Mouse (Mus musculus) midbrain, embryonic 13.5 days (tissue): ENCODE results near the gene Fli1. TPM values are rescaled to one million over a fixed set of nuclear protein-coding genes. Genes with fewer than 3 reads are reported as not detected.

ENCODE experiments used
- ATAC-seq: fragments of 200-750 bp; cut with Nextera tagmentation; 2 replicates; pipeline ENCODE4 v1.8.0; 2017; ENCODE audit warnings: mild to moderate bottlenecking, moderate TSS enrichment, moderate library complexity
- H3K27ac ChIP-seq: fragments of 300-500 bp; sonication (generic); 2 replicates; pipeline ENCODE4 v1.5.1; 2015; ENCODE audit warnings: inconsistent platforms, mild to moderate bottlenecking, moderate library complexity
- H3K27me3 ChIP-seq: fragments of 300-500 bp; sonication (generic); 2 replicates; pipeline ENCODE4 v1.6.1; 2015; ENCODE audit warnings: mild to moderate bottlenecking, inconsistent platforms
- H3K36me3 ChIP-seq: fragments of 300-500 bp; sonication (generic); 2 replicates; pipeline ENCODE4 v1.6.1; 2015; ENCODE audit warnings: mild to moderate bottlenecking, inconsistent platforms
- H3K4me1 ChIP-seq: fragments of 300-500 bp; sonication (generic); replicated peaks from 2 replicates; pipeline ENCODE4 v1.6.1; 2015; ENCODE audit warnings: inconsistent platforms
- H3K4me2 ChIP-seq: fragments of 300-500 bp; sonication (generic); replicated peaks from 2 replicates; pipeline ENCODE4 v1.6.1; 2015; ENCODE audit warnings: moderate library complexity, mild to moderate bottlenecking, inconsistent platforms
- H3K4me3 ChIP-seq: fragments of 300-500 bp; sonication (generic); replicated peaks from 2 replicates; pipeline ENCODE4 v1.5.1; 2015; ENCODE audit warnings: mild to moderate bottlenecking, inconsistent platforms
- H3K9ac ChIP-seq: fragments of 300-500 bp; sonication (generic); replicated peaks from 2 replicates; pipeline ENCODE4 v1.6.1; 2015; ENCODE audit warnings: mild to moderate bottlenecking, inconsistent platforms
- H3K9me3 ChIP-seq: fragments of 300-500 bp; sonication (generic); 2 replicates; pipeline ENCODE4 v1.6.1; 2016; ENCODE audit warnings: mild to moderate bottlenecking, inconsistent platforms
- WGBS: fragments of 180-500 bp; shearing (Covaris S2); methylation state at CpG from one replicate; pipeline ENCODE4 v1.1.7; 2015; 5-methylcytosine and 5-hydroxymethylcytosine counted together
- polyA plus RNA-seq: library from polyadenylated mRNA; unstranded; fragments of >200 nt; fragmentation: Nextera tagmentation; extraction: Ambion mirVana; gene quantifications from 2 replicates; pipeline ENCODE4 v1.2.1, GENCODE M21; 2015

Gene Fli1
- polyA plus RNA-seq, 1 experiment from 2014 or later, result 7.1 TPM

DNA sequence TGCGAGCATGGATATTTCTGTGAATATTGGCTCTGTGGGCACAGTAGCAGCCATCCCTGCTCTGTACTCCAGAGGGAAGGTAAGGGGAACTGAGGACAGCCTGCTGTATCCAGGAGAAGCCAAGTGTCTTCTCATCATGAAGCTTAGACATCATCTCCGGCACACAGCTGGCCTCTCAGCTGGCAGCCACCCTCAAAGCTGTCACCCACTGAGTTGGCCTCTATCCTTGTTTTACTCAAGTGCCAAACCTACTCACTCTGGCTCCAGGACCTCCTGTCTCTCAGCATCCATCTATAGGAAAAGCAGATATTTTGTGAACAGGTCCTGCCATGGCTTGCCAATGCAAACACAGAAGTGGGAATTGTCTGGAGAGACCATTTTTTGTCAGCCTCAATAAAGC, 51.2 kb downstream of the Fli1 start:
- H3K4me3 ChIP-seq, result no peak overlapping the region
- no peak overlapping the region for H3K27ac ChIP-seq
- no peaks in the 10 kb centered on the region for H3K9me3 ChIP-seq
- H3K4me1 ChIP-seq, result peaks cover 11% of the 10 kb centered on the region; the same call in 1 of the 2 replicates
- WGBS, result 94% methylated on average over 2 of the region's 2 CpGs
- no peak overlapping the region for H3K4me2 ChIP-seq
- H3K36me3 ChIP-seq, result no peaks in the 10 kb centered on the region
- no peaks in the 10 kb centered on the region for H3K27me3 ChIP-seq
- ATAC-seq, result no peak
- no peak overlapping the region for H3K9ac ChIP-seq

DNA sequence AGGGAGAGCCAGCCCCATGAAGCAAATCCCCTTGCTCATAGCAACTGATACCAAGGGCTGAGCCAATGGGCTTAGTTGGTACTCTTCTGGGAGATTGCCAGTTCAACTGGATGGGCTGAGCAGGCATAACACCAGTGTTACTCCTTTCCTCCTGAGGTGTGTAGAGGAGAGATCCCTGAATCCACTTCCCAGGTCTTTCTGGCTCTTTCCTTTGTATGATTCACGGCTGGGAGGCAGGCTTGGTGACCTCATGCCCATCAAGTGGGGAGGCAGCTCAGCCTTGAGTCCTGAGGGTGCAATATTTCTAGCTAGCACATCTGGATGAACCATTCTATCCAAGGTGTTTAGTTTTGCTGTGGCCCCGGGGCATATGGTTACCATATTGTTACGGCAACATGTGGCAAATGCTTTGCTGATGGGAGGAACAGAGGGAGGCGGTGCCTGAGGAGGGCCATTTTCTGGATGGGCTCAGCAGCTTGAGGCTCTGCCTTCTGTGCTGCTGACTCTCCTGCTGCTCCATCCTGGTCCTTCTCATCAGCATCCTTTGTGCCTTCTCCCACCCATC, 52.8 kb downstream of the Fli1 start:
- Histone ChIP-seq H3K4me3 (no peak overlapping the region), H3K9ac (no peak overlapping the region), H3K4me1 (0 out of 2 replicates have a peak, but pooled peaks cover 2% of the 10 kb centered on the region), H3K27me3 (no peaks in the 10 kb centered on the region), H3K36me3 (no peaks in the 10 kb centered on the region), H3K27ac (no peak overlapping the region), H3K9me3 (no peaks in the 10 kb centered on the region), H3K4me2 (no peak overlapping the region)
- WGBS, result 91% methylated on average over 4 of the region's 4 CpGs
- ATAC-seq, result no peak

DNA sequence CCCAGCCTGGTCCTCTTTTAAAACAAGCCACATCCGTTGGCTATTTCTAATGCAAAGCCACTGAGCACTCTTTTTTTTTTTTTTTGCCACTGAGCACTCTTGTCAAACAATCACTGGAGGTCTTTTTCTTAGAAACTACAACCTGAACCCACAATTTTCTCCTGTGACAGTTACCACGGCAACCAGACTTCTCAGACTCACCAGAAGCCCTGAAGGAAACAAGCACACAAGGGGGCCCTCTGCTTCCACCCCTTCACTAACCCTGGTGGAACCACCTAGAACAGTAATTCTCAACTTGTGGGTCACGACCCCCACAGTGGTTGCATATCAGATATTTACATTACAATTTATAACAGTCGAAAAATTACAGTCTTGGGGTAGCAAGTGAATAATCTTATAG, 53.3 kb downstream of the Fli1 start:
- H3K4me3 ChIP-seq, result no peak overlapping the region
- 64% methylated on average over 4 of the region's 4 CpGs for WGBS
- no peak overlapping the region for H3K9ac ChIP-seq
- no peaks in the 10 kb centered on the region for H3K36me3 ChIP-seq
- no peak for ATAC-seq
- no peak overlapping the region for H3K27ac ChIP-seq
- no peak overlapping the region for H3K4me2 ChIP-seq
- H3K9me3 ChIP-seq, result no peaks in the 10 kb centered on the region
- no peaks in the 10 kb centered on the region for H3K27me3 ChIP-seq
- no peaks in the 10 kb centered on the region for H3K4me1 ChIP-seq

DNA sequence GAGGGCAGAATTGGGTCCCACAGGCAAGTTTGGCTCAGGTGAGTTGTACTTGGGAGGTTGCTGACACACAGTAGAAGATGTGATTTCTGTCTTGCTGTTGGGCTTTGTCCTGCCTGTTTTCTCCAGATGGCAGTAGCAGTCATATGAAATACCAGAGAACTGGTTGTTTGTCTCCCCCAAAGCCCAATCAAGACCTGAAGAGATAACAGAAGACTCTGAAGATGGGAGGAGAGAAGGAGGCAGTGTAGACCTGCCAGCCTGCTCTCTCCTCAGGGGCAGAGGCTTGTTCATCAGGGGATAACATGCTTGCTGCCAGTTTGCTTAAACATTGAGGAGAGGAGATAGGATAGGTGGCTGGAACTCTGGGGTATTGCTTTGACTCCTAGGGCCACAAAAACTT, 54.0 kb downstream of the Fli1 start:
- Histone ChIP-seq H3K9ac (no peak overlapping the region), H3K4me2 (no peak overlapping the region), H3K36me3 (no peaks in the 10 kb centered on the region), H3K9me3 (no peaks in the 10 kb centered on the region), H3K4me3 (no peak overlapping the region), H3K27ac (no peak overlapping the region), H3K27me3 (no peaks in the 10 kb centered on the region), H3K4me1 (no peaks in the 10 kb centered on the region)
- ATAC-seq, result no peak

DNA sequence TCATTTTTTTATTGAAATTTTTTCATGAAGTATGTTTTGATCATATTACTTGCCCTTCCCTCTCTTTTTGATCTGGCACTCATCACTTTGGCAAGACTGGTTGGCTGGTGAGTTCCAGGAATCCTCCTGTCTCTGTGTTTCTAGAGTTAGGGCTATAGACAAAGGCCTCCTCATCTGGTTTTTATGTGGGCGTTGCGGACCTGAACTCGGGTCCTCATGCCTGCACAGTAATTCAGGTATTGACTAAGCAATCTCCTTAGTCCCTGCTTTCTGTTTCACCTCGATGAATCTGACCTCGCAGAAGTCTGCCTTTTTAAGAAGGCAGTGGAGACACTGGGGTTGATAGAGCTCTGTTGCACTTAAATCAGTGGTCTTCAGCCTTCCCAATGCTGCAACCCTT, 54.8 kb downstream of the Fli1 start:
- Histone ChIP-seq H3K27me3 (no peaks in the 10 kb centered on the region), H3K4me1 (no peaks in the 10 kb centered on the region), H3K4me2 (no peak overlapping the region), H3K4me3 (no peak overlapping the region), H3K36me3 (no peaks in the 10 kb centered on the region), H3K9me3 (no peaks in the 10 kb centered on the region), H3K27ac (no peak overlapping the region), H3K9ac (no peak overlapping the region)
- no peak for ATAC-seq
- 92% methylated on average over 5 of the region's 5 CpGs for WGBS

DNA sequence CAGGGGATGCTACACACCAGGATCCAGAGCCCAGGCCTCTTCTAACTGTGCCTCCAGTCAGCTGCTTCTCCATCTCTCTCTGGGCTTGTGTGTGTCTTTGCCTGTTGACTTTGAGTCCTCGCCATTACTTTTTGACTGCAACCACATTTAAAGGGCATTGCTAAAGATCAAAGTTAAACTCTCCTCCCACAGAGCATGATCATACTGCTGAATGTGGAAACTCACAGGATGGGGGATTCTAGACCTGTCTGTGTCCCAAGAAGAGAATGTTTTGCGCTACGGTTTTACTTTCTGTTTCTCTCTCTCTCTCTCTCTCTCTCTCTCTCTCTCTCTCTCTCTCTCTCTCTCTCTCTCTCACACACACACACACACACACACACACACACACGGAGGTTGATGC, 55.3 kb downstream of the Fli1 start:
- WGBS, result 86% methylated on average over 4 of the region's 4 CpGs
- no peaks in the 10 kb centered on the region for H3K36me3 ChIP-seq
- ATAC-seq, result no peak
- H3K9me3 ChIP-seq, result no peaks in the 10 kb centered on the region
- no peak overlapping the region for H3K27ac ChIP-seq
- H3K9ac ChIP-seq, result no peak overlapping the region
- H3K4me3 ChIP-seq, result no peak overlapping the region
- no peak overlapping the region for H3K4me2 ChIP-seq
- no peaks in the 10 kb centered on the region for H3K4me1 ChIP-seq
- no peaks in the 10 kb centered on the region for H3K27me3 ChIP-seq

DNA sequence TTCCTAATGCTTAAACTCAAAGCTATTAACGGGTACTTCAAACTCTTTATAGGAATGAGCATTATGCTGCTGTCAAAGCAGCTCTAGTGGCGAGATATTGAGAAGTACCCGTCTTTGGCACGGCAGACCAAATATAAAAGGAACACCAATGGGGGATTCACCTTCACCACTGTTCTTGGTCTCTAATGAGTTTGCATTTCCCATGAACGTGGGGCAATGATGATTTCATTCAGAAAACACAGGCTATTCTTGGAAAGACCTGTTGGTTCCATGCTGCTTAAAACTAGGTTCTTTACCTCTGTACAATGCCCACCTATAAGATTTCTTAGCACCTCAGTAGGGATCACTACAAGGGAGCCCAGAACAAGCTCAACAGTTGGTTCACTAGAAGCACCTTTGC, 62.2 kb downstream of the Fli1 start:
- no peaks in the 10 kb centered on the region for H3K36me3 ChIP-seq
- no peak for ATAC-seq
- no peak overlapping the region for H3K27ac ChIP-seq
- no peaks in the 10 kb centered on the region for H3K9me3 ChIP-seq
- H3K9ac ChIP-seq, result no peak overlapping the region
- WGBS, result 80% methylated on average over 5 of the region's 5 CpGs
- peaks cover 8% of the 10 kb centered on the region for H3K4me1 ChIP-seq
- H3K4me3 ChIP-seq, result no peak overlapping the region
- 0 out of 2 replicates have a peak, but pooled peaks cover 3% of the 10 kb centered on the region for H3K27me3 ChIP-seq
- H3K4me2 ChIP-seq, result no peak overlapping the region

DNA sequence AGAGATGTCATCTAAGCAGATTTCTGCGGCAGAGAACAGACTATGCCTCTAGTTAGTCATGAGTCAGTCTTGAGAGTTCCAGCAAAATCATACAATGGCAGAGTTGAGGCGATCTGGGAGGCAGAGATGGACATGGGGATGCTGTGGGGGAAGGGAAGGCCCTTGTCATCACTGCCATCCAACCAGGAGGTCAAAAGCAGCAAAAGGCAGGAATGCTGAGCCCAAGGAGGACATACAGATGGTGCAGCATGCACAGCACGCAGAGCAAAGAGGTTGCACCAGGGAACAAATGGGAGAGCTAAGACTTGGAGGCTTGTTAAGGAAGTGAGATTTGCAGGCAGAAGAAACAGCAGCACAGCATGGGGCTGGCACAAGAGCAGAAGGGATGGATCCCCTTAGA, 63.9 kb downstream of the Fli1 start:
- no peak for ATAC-seq
- 76% methylated on average over 3 of the region's 3 CpGs for WGBS
- Histone ChIP-seq H3K4me1 (peaks cover 8% of the 10 kb centered on the region), H3K9ac (no peak overlapping the region), H3K27me3 (0 out of 2 replicates have a peak, but pooled peaks cover 3% of the 10 kb centered on the region), H3K4me2 (no peak overlapping the region), H3K9me3 (no peaks in the 10 kb centered on the region), H3K4me3 (no peak overlapping the region), H3K27ac (no peak overlapping the region), H3K36me3 (no peaks in the 10 kb centered on the region)

DNA sequence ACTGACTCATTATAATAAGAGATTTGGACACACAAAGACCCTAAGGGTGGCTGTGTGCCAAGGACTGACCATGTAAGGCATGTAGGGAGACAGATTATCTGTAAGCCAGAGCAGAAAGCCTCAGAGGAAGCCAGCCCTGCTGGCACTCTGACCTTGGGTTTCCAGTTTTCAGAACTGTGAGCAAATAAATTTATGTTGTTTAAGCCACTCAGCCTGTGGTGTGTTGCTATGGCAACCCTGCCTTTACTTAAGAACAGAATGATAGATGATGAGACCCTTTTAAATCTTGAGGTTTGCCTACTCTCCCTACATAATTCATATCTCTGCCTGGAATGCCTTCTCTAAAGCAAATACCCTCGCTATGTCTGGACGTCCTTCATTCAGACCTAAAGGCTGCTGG, 64.6 kb downstream of the Fli1 start:
- Histone ChIP-seq H3K36me3 (no peaks in the 10 kb centered on the region), H3K9ac (no peak overlapping the region), H3K4me1 (peaks cover 8% of the 10 kb centered on the region), H3K27ac (no peak overlapping the region), H3K27me3 (0 out of 2 replicates have a peak, but pooled peaks cover 3% of the 10 kb centered on the region), H3K4me3 (no peak overlapping the region), H3K9me3 (no peaks in the 10 kb centered on the region), H3K4me2 (no peak overlapping the region)
- WGBS, result 67% methylated on average over 2 of the region's 2 CpGs
- ATAC-seq, result no peak

DNA sequence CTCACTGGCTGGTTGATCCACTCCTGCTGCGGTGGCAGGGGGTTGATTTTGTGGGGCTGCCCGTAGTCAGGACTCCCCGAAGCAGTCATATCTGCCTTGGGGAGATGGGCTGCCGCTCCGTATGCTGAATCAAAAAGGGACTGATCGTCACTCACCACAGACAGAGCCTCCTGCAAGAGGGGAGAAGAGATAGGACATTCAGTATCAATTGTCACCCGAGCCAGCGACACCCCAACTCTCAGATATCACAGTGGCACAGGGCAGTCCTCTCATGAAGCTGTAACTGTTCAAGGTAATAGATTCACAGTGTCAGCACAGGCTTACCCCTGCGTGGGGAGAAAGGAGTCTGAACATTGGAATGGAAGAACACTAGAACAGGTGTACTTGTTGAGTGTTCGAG, 66.1 kb downstream of the Fli1 start:
- no peak for ATAC-seq
- WGBS, result 95% methylated on average over 10 of the region's 10 CpGs
- Histone ChIP-seq H3K4me1 (peaks cover 8% of the 10 kb centered on the region), H3K9ac (no peak overlapping the region), H3K36me3 (no peaks in the 10 kb centered on the region), H3K4me3 (no peak overlapping the region), H3K27ac (no peak overlapping the region), H3K27me3 (0 out of 2 replicates have a peak, but pooled peaks cover 3% of the 10 kb centered on the region), H3K4me2 (no peak overlapping the region), H3K9me3 (no peaks in the 10 kb centered on the region)

DNA sequence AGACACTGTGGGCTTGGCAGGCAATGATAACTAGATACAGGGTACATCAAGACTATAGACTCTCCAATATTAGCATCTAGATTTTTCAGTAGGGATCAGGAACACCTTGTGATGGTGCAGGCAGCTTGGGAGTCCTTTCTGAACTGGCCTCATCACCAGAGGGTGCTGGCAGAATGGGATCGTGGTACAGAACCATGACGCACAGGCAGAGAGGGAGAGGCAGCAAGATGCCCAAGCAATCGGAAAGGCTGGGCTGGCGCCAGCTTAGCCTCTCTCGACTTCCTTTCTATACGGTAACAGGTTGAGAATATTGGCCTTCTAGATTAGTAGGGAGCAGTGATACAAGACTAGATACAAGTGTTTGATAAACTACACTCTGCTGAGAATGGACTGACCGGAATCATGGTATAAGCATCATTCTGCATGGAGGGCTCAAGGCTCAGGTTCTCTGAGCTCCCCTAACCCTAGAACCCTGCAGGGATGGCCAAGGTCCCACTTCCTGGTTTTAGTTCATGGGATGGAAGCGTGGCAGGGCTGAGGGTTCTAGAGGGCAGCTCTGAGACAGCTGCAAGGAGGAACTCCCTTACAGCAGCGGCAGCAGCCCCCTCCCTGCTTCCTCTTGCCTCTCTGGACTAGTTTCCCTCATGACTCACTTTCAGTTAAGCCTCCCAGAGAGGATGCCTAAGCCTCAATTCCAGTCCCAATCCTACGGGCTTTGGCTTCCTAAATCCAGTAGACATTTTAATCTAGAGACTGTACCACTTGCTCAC, 67.9 kb downstream of the Fli1 start:
- Histone ChIP-seq H3K9ac (no peak overlapping the region), H3K27me3 (no peaks in the 10 kb centered on the region), H3K9me3 (no peaks in the 10 kb centered on the region), H3K4me3 (no peak overlapping the region), H3K4me1 (peaks cover 8% of the 10 kb centered on the region), H3K36me3 (no peaks in the 10 kb centered on the region), H3K27ac (no peak overlapping the region), H3K4me2 (no peak overlapping the region)
- ATAC-seq, result no peak
- WGBS, result 88% methylated on average over 10 of the region's 10 CpGs

DNA sequence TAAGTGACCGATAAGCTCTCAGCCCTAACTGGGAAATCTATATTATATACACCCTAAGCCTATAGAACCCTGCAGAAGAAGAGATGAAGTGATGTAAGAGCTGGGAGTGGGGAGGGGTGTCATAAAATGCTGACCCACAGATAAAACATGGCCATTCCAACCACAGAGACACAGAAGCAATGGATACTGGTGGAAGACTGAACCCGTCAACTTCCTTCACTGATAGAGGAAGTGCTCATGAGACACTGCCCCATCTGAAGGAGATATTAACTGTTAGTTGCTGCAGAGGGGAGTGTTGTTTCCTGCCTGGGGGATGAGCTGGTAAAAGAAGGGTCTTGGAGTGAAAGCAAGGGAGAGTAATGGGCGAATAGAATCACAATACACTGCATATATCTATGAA, 70.3 kb downstream of the Fli1 start:
- Histone ChIP-seq H3K4me1 (peaks cover 9% of the 10 kb centered on the region), H3K4me3 (no peak overlapping the region), H3K27ac (no peak overlapping the region), H3K36me3 (no peaks in the 10 kb centered on the region), H3K9me3 (no peaks in the 10 kb centered on the region), H3K4me2 (no peak overlapping the region), H3K9ac (no peak overlapping the region), H3K27me3 (no peaks in the 10 kb centered on the region)
- 95% methylated on average over 3 of the region's 3 CpGs for WGBS
- no peak for ATAC-seq
